Mouse (Mus musculus) limb, embryonic 13.5 days (tissue): ENCODE measurements around the gene Gm4846. TPM values are rescaled to one million over a fixed set of nuclear protein-coding genes. Genes with fewer than 3 reads are reported as not detected.
"Not testable (repeated sequence)": the region's sequence is repeated elsewhere in the genome, so short reads cannot be mapped to it uniquely, and the experiment has no call there.

ENCODE experiments used
- ATAC-seq: fragments of 200-750 bp; cut with Nextera tagmentation; 2 replicates; pipeline ENCODE4 v1.8.0; 2017; ENCODE audit warnings: low read depth, moderate number of reproducible peaks, moderate TSS enrichment; ENCODE audit not compliant: low FRiP score
- H3K27ac ChIP-seq: fragments of 300-500 bp; sonication (generic); 2 replicates; pipeline ENCODE4 v1.5.1; 2015; ENCODE audit warnings: inconsistent platforms, mild to moderate bottlenecking, moderate library complexity
- H3K27me3 ChIP-seq: fragments of 300-500 bp; sonication (generic); 2 replicates; pipeline ENCODE4 v1.6.1; 2015; ENCODE audit warnings: mild to moderate bottlenecking, inconsistent platforms
- H3K36me3 ChIP-seq: fragments of 300-500 bp; sonication (generic); 2 replicates; pipeline ENCODE4 v1.6.1; 2015; ENCODE audit warnings: inconsistent platforms, mild to moderate bottlenecking, moderate library complexity
- H3K4me1 ChIP-seq: fragments of 300-500 bp; sonication (generic); 2 replicates; pipeline ENCODE4 v1.6.1; 2015; ENCODE audit warnings: inconsistent platforms
- H3K4me2 ChIP-seq: fragments of 300-500 bp; sonication (generic); replicated peaks from 2 replicates; pipeline ENCODE4 v1.6.1; 2015; ENCODE audit warnings: inconsistent platforms, mild to moderate bottlenecking, moderate library complexity
- H3K4me3 ChIP-seq: fragments of 300-500 bp; sonication (generic); 2 replicates; pipeline ENCODE4 v1.5.1; 2015; ENCODE audit warnings: moderate library complexity, mild to moderate bottlenecking, inconsistent platforms
- H3K9ac ChIP-seq: fragments of 300-500 bp; sonication (generic); 2 replicates; pipeline ENCODE4 v1.6.1; 2015; ENCODE audit warnings: mild to moderate bottlenecking, inconsistent platforms
- H3K9me3 ChIP-seq: fragments of 300-500 bp; sonication (generic); 2 replicates; pipeline ENCODE4 v1.6.1; 2016; ENCODE audit warnings: inconsistent platforms
- WGBS: fragments of 180-500 bp; shearing (Covaris S2); methylation state at CpG from one replicate; pipeline ENCODE4 v1.1.7; 2015; 5-methylcytosine and 5-hydroxymethylcytosine counted together
- polyA plus RNA-seq: library from polyadenylated mRNA; unstranded; fragments of >200 nt; fragmentation: Nextera tagmentation; extraction: Ambion mirVana; gene quantifications from 2 replicates; pipeline ENCODE4 v1.2.1, GENCODE M21; 2015

The Gm4846 gene
- polyA plus RNA-seq, result not detected in 2 replicates

DNA sequence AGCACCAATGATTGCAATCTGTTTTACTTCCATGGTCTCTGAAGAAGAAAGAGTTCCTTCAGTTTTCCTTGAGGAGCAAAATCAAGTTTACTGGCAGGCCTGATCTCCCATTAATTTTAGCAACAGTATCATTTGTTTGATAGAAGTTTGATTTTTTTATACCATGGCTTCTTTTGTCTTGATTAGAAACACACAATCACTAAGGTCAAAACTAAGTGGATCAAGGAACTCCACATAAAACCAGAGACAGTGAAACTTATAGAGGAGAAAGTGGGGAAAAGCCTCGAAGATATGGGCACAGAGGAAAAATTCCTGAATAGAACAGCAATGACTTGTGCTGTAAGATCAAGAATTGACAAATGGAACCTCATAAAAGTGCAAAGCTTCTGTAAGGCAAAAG, at the start of gene Gm4846:
Gm4846 (minus strand) TSS at position 101 of the 400 bp plus-strand sequence.
- H3K4me2 ChIP-seq, H3K4me1 ChIP-seq, H3K36me3 ChIP-seq, H3K4me3 ChIP-seq, H3K9ac ChIP-seq, H3K9me3 ChIP-seq, H3K27me3 ChIP-seq, H3K27ac ChIP-seq, ATAC-seq: not testable (repeated sequence)
- 53% methylated on average over 1 of the region's 1 CpGs for WGBS

DNA sequence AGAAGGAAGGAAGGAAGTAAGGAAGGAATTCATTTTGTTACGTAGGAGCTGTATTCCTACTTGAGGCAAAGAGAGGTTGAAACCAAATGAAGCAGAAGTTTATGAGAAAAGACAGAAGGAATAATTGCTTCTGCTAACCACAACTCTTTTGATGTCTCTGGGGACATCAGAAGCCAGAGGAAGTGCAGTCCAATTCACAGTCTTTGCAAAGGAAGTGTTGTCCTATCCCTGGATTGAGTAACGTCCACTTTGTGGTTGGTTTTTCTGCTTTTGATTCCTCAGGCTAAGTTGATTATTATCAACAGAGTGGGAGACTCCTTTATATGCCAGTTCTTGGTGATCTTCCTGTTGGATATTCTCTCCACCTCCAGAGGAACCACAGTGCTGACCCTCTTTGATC, 34.1 kb upstream of the Gm4846 start:
- ATAC-seq, H3K4me2 ChIP-seq, H3K9ac ChIP-seq, H3K4me3 ChIP-seq, H3K9me3 ChIP-seq, H3K27ac ChIP-seq, H3K27me3 ChIP-seq, H3K36me3 ChIP-seq, H3K4me1 ChIP-seq: not testable (repeated sequence)
- 77% methylated on average over 2 of the region's 2 CpGs for WGBS

GRCm38 (mm10) chr1:166524709-166525108, 27.3 kb upstream of the Gm4846 start:
- ATAC-seq, H3K9me3 ChIP-seq, H3K36me3 ChIP-seq, H3K4me2 ChIP-seq, H3K4me1 ChIP-seq, H3K27me3 ChIP-seq, H3K4me3 ChIP-seq, H3K9ac ChIP-seq, H3K27ac ChIP-seq: not testable (repeated sequence)
- 86% methylated on average over 2 of the region's 2 CpGs for WGBS

DNA sequence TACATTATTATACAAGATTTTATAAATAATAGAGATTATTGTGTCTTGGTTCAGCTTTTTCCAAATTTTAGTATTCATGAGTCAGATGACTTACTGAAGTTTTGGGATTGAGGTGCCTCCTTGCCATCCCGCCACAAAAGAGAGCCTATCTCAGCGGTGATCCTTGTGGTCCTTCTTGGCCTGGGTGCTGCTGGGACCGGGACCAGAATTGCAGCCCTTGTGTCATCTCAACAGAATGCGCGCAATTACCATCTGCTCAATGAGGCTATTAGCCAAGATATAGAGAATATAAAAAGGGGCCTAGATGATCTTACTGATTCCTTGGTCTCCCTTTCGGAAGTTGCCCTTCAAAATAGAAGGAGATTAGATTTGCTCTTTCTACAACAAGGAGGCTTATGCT, 22.2 kb upstream of the Gm4846 start:
- not testable (repeated sequence) for H3K36me3 ChIP-seq, H3K4me2 ChIP-seq, H3K4me1 ChIP-seq, H3K9me3 ChIP-seq, H3K9ac ChIP-seq, ATAC-seq, H3K27ac ChIP-seq, H3K27me3 ChIP-seq, H3K4me3 ChIP-seq
- WGBS, result 89% methylated on average over 6 of the region's 6 CpGs

- H3K4me3 ChIP-seq, result no peak overlapping the region
- H3K36me3 ChIP-seq, result no peaks in the 10 kb centered on the region
- no peaks in the 10 kb centered on the region for H3K27me3 ChIP-seq
- no peaks in the 10 kb centered on the region for H3K4me1 ChIP-seq
- H3K4me2 ChIP-seq, result no peak overlapping the region
- H3K27ac ChIP-seq, result no peak overlapping the region
- no peak overlapping the region for H3K9ac ChIP-seq
- WGBS, result 85% methylated on average over 1 of the region's 1 CpGs
- no peaks in the 10 kb centered on the region for H3K9me3 ChIP-seq
- no peak for ATAC-seq
Measured at GRCm38 (mm10) chr1:166516556-166516955, 19.2 kb upstream of the Gm4846 start.

- ATAC-seq, result not testable (repeated sequence)
Measured at GRCm38 (mm10) chr1:166504206-166504605, 6.8 kb upstream of the Gm4846 start.

DNA sequence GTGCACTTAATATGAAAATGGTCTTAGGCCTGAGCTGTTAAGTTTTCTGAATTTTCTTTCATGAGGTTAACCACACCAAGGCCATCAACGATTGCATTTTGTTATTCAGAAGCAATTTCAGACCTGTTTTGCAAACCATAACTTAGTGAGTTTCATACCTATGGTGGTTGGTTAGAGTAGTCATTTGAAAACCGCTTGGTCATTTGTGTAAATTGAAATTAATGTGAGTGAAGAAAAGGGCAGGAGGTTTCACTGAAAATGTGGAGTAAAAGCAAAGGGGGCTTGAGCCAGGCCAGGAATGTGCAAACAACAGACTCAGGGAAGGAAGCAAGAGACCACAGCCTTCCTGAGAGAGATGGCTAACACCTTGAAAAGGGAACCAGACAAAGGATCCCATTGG, 17.9 kb downstream of the Gm4846 start:
- no peak for ATAC-seq
- no peak overlapping the region for H3K4me2 ChIP-seq
- no peaks in the 10 kb centered on the region for H3K4me1 ChIP-seq
- no peak overlapping the region for H3K9ac ChIP-seq
- H3K9me3 ChIP-seq, result no peaks in the 10 kb centered on the region
- H3K4me3 ChIP-seq, result no peak overlapping the region
- WGBS, result 67% methylated on average over 2 of the region's 2 CpGs
- no peaks in the 10 kb centered on the region for H3K27me3 ChIP-seq
- H3K27ac ChIP-seq, result no peak overlapping the region
- no peaks in the 10 kb centered on the region for H3K36me3 ChIP-seq

More at GRCm38 (mm10) chr1:166504206-166504605, 6.8 kb upstream of the Gm4846 start:
- not testable (repeated sequence) for H3K4me3 ChIP-seq, H3K27me3 ChIP-seq, H3K36me3 ChIP-seq, H3K4me1 ChIP-seq, H3K9ac ChIP-seq, H3K9me3 ChIP-seq, H3K4me2 ChIP-seq, H3K27ac ChIP-seq
- WGBS, result 91% methylated on average over 2 of the region's 2 CpGs

DNA sequence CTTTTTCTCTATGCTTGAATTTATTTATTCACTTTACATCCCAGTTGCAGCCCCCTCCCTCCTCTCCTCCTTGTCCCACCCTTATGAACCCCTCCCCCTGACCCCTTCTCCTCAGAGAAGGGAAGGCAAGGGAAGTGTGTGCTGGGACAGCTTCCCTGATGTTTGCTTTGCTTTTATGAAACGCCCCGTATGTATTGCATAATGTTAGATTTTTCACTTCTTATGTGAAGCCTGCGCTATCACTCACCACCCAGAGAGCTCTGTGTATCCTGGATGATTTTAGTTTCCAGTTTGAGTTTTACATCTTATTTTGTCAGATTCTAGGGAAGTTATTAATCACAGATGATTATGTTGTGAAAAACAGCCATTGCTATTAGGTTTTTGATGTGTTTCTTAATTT, 30.2 kb downstream of the Gm4846 start:
- no peak overlapping the region for H3K4me3 ChIP-seq
- H3K27me3 ChIP-seq, result no peaks in the 10 kb centered on the region
- no peaks in the 10 kb centered on the region for H3K36me3 ChIP-seq
- H3K9me3 ChIP-seq, result no peaks in the 10 kb centered on the region
- no peak overlapping the region for H3K27ac ChIP-seq
- H3K9ac ChIP-seq, result no peak overlapping the region
- H3K4me2 ChIP-seq, result no peak overlapping the region
- H3K4me1 ChIP-seq, result no peaks in the 10 kb centered on the region
- ATAC-seq, result no peak
- WGBS, result 86% methylated on average over 3 of the region's 3 CpGs

GRCm38 (mm10) chr1:166462544-166462943, 34.8 kb downstream of the Gm4846 start:
- 94% methylated on average over 4 of the region's 4 CpGs for WGBS
- Histone ChIP-seq H3K36me3 (no peaks in the 10 kb centered on the region), H3K9me3 (no peaks in the 10 kb centered on the region), H3K4me1 (no peaks in the 10 kb centered on the region), H3K4me3 (no peak overlapping the region), H3K9ac (no peak overlapping the region), H3K27ac (no peak overlapping the region), H3K4me2 (no peak overlapping the region), H3K27me3 (no peaks in the 10 kb centered on the region)
- ATAC-seq, result no peak

- H3K9me3 ChIP-seq, result no peaks in the 10 kb centered on the region
- H3K4me1 ChIP-seq, result no peaks in the 10 kb centered on the region
- H3K27ac ChIP-seq, result no peak overlapping the region
- H3K36me3 ChIP-seq, result no peaks in the 10 kb centered on the region
- H3K4me3 ChIP-seq, result no peak overlapping the region
- no peak for ATAC-seq
- 92% methylated on average over 3 of the region's 3 CpGs for WGBS
- no peak overlapping the region for H3K9ac ChIP-seq
- no peak overlapping the region for H3K4me2 ChIP-seq
- no peaks in the 10 kb centered on the region for H3K27me3 ChIP-seq
Measured at GRCm38 (mm10) chr1:166441992-166442391, 55.4 kb downstream of the Gm4846 start.

GRCm38 (mm10) chr1:166439426-166439825, 58.0 kb downstream of the Gm4846 start:
- H3K4me3 ChIP-seq, result no peak overlapping the region
- H3K9ac ChIP-seq, result no peak overlapping the region
- H3K4me2 ChIP-seq, result no peak overlapping the region
- no peak for ATAC-seq
- H3K4me1 ChIP-seq, result no peaks in the 10 kb centered on the region
- H3K9me3 ChIP-seq, result no peaks in the 10 kb centered on the region
- WGBS, result 59% methylated on average over 6 of the region's 6 CpGs
- H3K36me3 ChIP-seq, result no peaks in the 10 kb centered on the region
- no peaks in the 10 kb centered on the region for H3K27me3 ChIP-seq
- no peak overlapping the region for H3K27ac ChIP-seq
